Mouse (Mus musculus): ENCODE measurements around the gene Prcd. TPM values are rescaled to one million over a fixed set of nuclear protein-coding genes. Genes with fewer than 3 reads are reported as not detected.

Prcd gene
- polyA plus RNA-seq, 1 experiment: 0.44 TPM

- Histone ChIP-seq H3K36me3 (ENCODE audit: control insufficient read depth, insufficient read depth, low read length) (no peaks in the 10 kb centered on the region), H3K4me1 (ENCODE audit: control insufficient read depth, insufficient read depth, low read length) (no peaks in the 10 kb centered on the region), H3K27me3 (replicated peaks; ENCODE audit: control insufficient read depth, insufficient read depth, low read length) (no peaks in the 10 kb centered on the region), H3K4me3 (ENCODE audit: insufficient read depth, low read depth, low read length) (no peak overlapping the region), H3K27ac (ENCODE audit: insufficient read depth, low read depth, low read length) (no peak overlapping the region)
- no peak for DNase-seq
- 87% methylated on average over 8 of the region's 8 CpGs for WGBS
- no peak for TF ChIP-seq POLR2A (IDR thresholded peaks at IDR 0.05; ENCODE audit: low read depth, low read length)
- TF ChIP-seq CTCF (conservative IDR thresholded peaks at IDR 0.05; ENCODE audit: insufficient read depth, insufficient read length, low read depth, low read length): no peak
These were observed 2.5 kb upstream of the Prcd start for GRCm38 (mm10) chr11:116650811-116651210.

GRCm38 (mm10) chr11:116651339-116651738 is 2.0 kb upstream of the Prcd start:
- Histone ChIP-seq H3K27me3 (replicated peaks; ENCODE audit: control insufficient read depth, insufficient read depth, low read length) (no peaks in the 10 kb centered on the region), H3K4me1 (ENCODE audit: control insufficient read depth, insufficient read depth, low read length) (no peaks in the 10 kb centered on the region), H3K27ac (ENCODE audit: insufficient read depth, low read depth, low read length) (no peak overlapping the region), H3K4me3 (ENCODE audit: insufficient read depth, low read depth, low read length) (no peak overlapping the region), H3K36me3 (ENCODE audit: control insufficient read depth, insufficient read depth, low read length) (no peaks in the 10 kb centered on the region)
- TF ChIP-seq POLR2A (IDR thresholded peaks at IDR 0.05; ENCODE audit: low read depth, low read length): no peak
- TF ChIP-seq CTCF (conservative IDR thresholded peaks at IDR 0.05; ENCODE audit: insufficient read depth, insufficient read length, low read depth, low read length): no peak
- DNase-seq: no peak
- 89% methylated on average over 8 of the region's 8 CpGs for WGBS

GRCm38 (mm10) chr11:116652330-116653098 is 820 bp upstream of the Prcd start:
- Histone ChIP-seq H3K27me3 (replicated peaks; ENCODE audit: control insufficient read depth, insufficient read depth, low read length) (no peaks in the 10 kb centered on the region), H3K4me1 (ENCODE audit: control insufficient read depth, insufficient read depth, low read length) (no peaks in the 10 kb centered on the region), H3K27ac (ENCODE audit: insufficient read depth, low read depth, low read length) (no peak overlapping the region), H3K36me3 (ENCODE audit: control insufficient read depth, insufficient read depth, low read length) (no peaks in the 10 kb centered on the region), H3K4me3 (ENCODE audit: insufficient read depth, low read depth, low read length) (no peak overlapping the region; the same call in 1 of the 2 replicates)
- WGBS: 80% methylated on average over 25 of the region's 25 CpGs
- TF ChIP-seq CTCF (conservative IDR thresholded peaks at IDR 0.05; ENCODE audit: insufficient read depth, insufficient read length, low read depth, low read length) (no peak), POLR2A (IDR thresholded peaks at IDR 0.05; ENCODE audit: low read depth, low read length) (no peak)
- no peak for DNase-seq

GRCm38 (mm10) chr11:116653709-116654221 is 431 bp downstream of the Prcd start:
- H3K4me1 ChIP-seq (ENCODE audit: control insufficient read depth, insufficient read depth, low read length): no peaks in the 10 kb centered on the region
- peak overlapping the region; percentile 53 for H3K4me3 ChIP-seq (ENCODE audit: insufficient read depth, low read depth, low read length)
- H3K27ac ChIP-seq (ENCODE audit: insufficient read depth, low read depth, low read length): no peak overlapping the region
- H3K36me3 ChIP-seq (ENCODE audit: control insufficient read depth, insufficient read depth, low read length): no peaks in the 10 kb centered on the region
- no peak for DNase-seq
- TF ChIP-seq POLR2A (IDR thresholded peaks at IDR 0.05; ENCODE audit: low read depth, low read length): no peak
- no peak for TF ChIP-seq CTCF (conservative IDR thresholded peaks at IDR 0.05; ENCODE audit: insufficient read depth, insufficient read length, low read depth, low read length)
- H3K27me3 ChIP-seq (replicated peaks; ENCODE audit: control insufficient read depth, insufficient read depth, low read length): no peaks in the 10 kb centered on the region
- WGBS: under 1% methylated on average over 47 of the region's 47 CpGs

GRCm38 (mm10) chr11:116654255-116654821 is 1.0 kb downstream of the Prcd start, which contains the start of gene Cygb:
TSS of gene Cygb (minus strand) at chr11:116654313.
- TF ChIP-seq CTCF (conservative IDR thresholded peaks at IDR 0.05; ENCODE audit: insufficient read depth, insufficient read length, low read depth, low read length) (no peak), POLR2A (IDR thresholded peaks at IDR 0.05; ENCODE audit: low read depth, low read length) (no peak)
- WGBS: 13% methylated on average over 28 of the region's 28 CpGs

GRCm38 (mm10) chr11:116656348-116657191 is 3.2 kb downstream of the Prcd start:
- no peak for TF ChIP-seq CTCF (conservative IDR thresholded peaks at IDR 0.05; ENCODE audit: insufficient read depth, insufficient read length, low read depth, low read length)
- TF ChIP-seq POLR2A (IDR thresholded peaks at IDR 0.05; ENCODE audit: low read depth, low read length): no peak
- Histone ChIP-seq H3K4me1 (ENCODE audit: control insufficient read depth, insufficient read depth, low read length) (peaks cover 2% of the 10 kb centered on the region; the same call in 1 of the 2 replicates), H3K36me3 (ENCODE audit: control insufficient read depth, insufficient read depth, low read length) (no peaks in the 10 kb centered on the region), H3K27me3 (replicated peaks; ENCODE audit: control insufficient read depth, insufficient read depth, low read length) (no peaks in the 10 kb centered on the region), H3K27ac (ENCODE audit: insufficient read depth, low read depth, low read length) (no peak overlapping the region), H3K4me3 (ENCODE audit: insufficient read depth, low read depth, low read length) (no peak overlapping the region)
- no peak for DNase-seq
- 72% methylated on average over 16 of the region's 16 CpGs for WGBS

More at GRCm38 (mm10) chr11:116654255-116654821, 1.0 kb downstream of the Prcd start, which contains the start of gene Cygb:
- no peak for DNase-seq
- Histone ChIP-seq H3K27ac (ENCODE audit: insufficient read depth, low read depth, low read length) (no peak within 1 kb of the TSS), H3K27me3 (replicated peaks; ENCODE audit: control insufficient read depth, insufficient read depth, low read length) (no peaks in the 10 kb centered on the region), H3K4me3 (ENCODE audit: insufficient read depth, low read depth, low read length) (peak within 1 kb of the TSS; percentile 53), H3K4me1 (ENCODE audit: control insufficient read depth, insufficient read depth, low read length) (no peaks in the 10 kb centered on the region), H3K36me3 (ENCODE audit: control insufficient read depth, insufficient read depth, low read length) (no peaks in the 10 kb centered on the region)

All from kidney, adult 2 months (tissue).